Mouse (Mus musculus) spleen, adult 2 months (tissue): ENCODE measurements at regions not wholly inside any gene's neighbourhood (a gene's known extent, or its start where the extent isn't known, plus 50 kb on each side); places are given as distances from the start of the nearest gene placed in this dataset.
A peak's percentile ranks its signal among the peaks of the same experiment; 100 is the strongest.

Source experiments
- DNase-seq, 2 experiments: peaks; one replicate each; pipeline versions ENCODE4 v3.0.0 to v3.0.0-alpha.2; 2012 to 2021; ENCODE audit warnings: low spot score in 2 of 2, low read depth in 1 of 2
- H3K27ac ChIP-seq: fragments of 200-500 bp; 2 replicates; pipeline ENCODE4 v1.5.1; 2012; ENCODE audit warnings: low read length, inconsistent platforms; ENCODE audit not compliant: insufficient read depth
- H3K27me3 ChIP-seq: fragments of 200-500 bp; 2 replicates; pipeline ENCODE4 v1.6.1; 2012; ENCODE audit warnings: mild to moderate bottlenecking, moderate library complexity, low read length, inconsistent platforms; ENCODE audit not compliant: control insufficient read depth, insufficient read depth
- H3K36me3 ChIP-seq: fragments of 200-500 bp; 2 replicates; pipeline ENCODE4 v1.6.1; 2012; ENCODE audit warnings: mild to moderate bottlenecking, low read length, inconsistent platforms; ENCODE audit not compliant: control insufficient read depth, insufficient read depth
- H3K4me1 ChIP-seq: fragments of 200-500 bp; 2 replicates; pipeline ENCODE4 v1.6.1; 2011; ENCODE audit warnings: inconsistent platforms; ENCODE audit not compliant: control insufficient read depth, insufficient read depth, insufficient read length
- H3K4me3 ChIP-seq: fragments of 200-500 bp; 2 replicates; pipeline ENCODE4 v1.5.1; 2011; ENCODE audit warnings: mild to moderate bottlenecking, inconsistent platforms; ENCODE audit not compliant: insufficient read depth, insufficient read length; ENCODE audit errors: extremely low read depth
- CTCF ChIP-seq: fragments of 200-500 bp; IDR thresholded peaks from 2 replicates; pipeline ENCODE4 v1.5.1; 2011; ENCODE audit warnings: mild to moderate bottlenecking, inconsistent platforms; ENCODE audit not compliant: insufficient read depth, insufficient read length, insufficient replicate concordance; ENCODE audit errors: extremely low read depth
- POLR2A ChIP-seq: fragments of 200-500 bp; IDR thresholded peaks from 2 replicates; pipeline ENCODE4 v1.6.1; 2011; ENCODE audit warnings: low read depth, low read length, inconsistent platforms
- WGBS: fragments of 180-500 bp; shearing (Covaris S2); methylation state at CpG from one replicate; pipeline ENCODE4 v1.1.7; 2018; 5-methylcytosine and 5-hydroxymethylcytosine counted together

DNA sequence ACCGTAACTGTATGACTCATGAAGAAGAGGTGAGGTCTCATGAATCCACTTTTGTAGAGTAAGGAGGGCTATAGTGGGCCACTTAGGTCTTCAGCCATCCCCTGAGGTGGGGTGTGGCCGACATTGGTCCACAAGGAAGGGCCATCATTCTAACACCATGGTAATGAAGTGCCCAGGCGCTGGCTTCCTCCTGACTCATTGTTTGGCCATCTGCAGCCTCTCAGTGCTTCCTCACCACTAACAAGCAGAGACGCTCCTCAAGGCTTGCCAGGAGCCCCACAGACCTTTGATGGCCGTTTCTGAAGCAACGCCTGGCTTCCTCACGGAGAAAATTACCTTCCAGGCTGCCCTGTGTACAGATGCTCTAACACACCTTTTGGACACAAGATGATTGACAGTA lies 317.7 kb downstream of the Zfp706 start:
- Histone ChIP-seq H3K27me3 (no peaks in the 10 kb centered on the region), H3K4me1 (peaks cover 5% of the 10 kb centered on the region; the same call in 1 of the 2 replicates)
- WGBS = 88% methylated on average over 7 of the region's 7 CpGs

DNA sequence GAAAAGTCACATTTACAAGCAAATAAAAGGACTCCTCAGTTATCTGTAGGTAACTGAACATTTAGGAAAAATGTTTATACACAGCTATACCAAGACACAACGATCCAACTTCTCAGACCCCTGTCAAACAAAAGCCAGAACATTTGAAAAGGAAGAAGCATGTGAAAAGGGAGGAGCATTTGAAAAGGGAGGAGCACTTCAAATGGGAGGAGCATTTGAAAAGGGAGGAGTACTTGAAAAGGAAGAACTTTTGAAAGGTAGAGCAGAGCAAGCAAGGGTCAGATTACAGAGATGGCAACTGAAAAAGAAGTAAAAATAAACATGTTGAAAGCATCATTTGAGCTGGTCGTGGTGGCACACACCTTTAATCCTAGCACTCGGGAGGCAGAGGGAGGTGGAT lies 318.3 kb downstream of the Zfp706 start:
- Histone ChIP-seq H3K4me3 (no peak overlapping the region), H3K4me1 (peaks cover 5% of the 10 kb centered on the region; the same call in 1 of the 2 replicates), H3K27ac (no peak overlapping the region), H3K27me3 (no peaks in the 10 kb centered on the region), H3K36me3 (no peaks in the 10 kb centered on the region)
- no peak for DNase-seq
- TF ChIP-seq POLR2A = no peak
- TF ChIP-seq CTCF = no peak
- WGBS = 84% methylated on average over 3 of the region's 3 CpGs

More for the DNA sequence above, 317.7 kb downstream of the Zfp706 start:
- Histone ChIP-seq H3K36me3 (no peaks in the 10 kb centered on the region), H3K27ac (no peak overlapping the region), H3K4me3 (no peak overlapping the region)
- TF ChIP-seq POLR2A (no peak), CTCF (no peak)
- no peak for DNase-seq

DNA sequence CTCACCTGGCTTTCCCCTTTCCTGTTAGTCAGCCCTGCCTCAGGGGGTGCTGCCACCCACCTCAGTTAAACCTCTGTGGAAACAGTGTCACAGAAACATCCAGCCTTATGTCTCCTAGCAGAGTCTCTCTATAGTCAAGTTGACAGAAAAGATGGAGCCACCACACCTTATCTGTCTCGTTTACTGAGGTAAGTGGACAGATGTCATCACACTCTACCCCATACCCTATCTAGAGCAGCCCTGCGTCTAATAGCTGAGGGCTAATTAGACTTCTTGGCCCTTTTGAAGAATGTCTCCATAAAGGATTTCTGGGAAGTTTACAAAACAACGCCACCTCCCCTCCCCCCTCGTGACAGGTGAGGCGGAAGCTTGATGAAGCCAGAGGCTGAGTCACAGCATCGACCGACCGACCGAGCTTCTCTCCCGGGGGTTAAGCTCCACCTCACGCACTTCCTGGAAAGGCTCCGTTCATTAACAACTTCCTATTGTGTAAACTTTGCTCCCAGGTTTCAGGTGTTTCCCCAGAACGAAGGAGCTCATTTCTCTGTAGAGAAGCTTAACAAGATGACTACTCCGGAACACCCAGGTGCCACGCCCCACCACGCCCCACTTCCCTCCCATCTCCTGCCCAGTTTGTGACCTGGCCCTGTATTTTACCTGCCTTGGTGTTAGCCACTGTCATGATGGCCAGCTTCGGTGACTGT lies 319.4 kb downstream of the Zfp706 start:
- WGBS = 10% methylated on average over 17 of the region's 17 CpGs
- TF ChIP-seq CTCF = no peak
- no peak for TF ChIP-seq POLR2A
- H3K36me3 ChIP-seq = no peaks in the 10 kb centered on the region
- H3K4me3 ChIP-seq = peak overlapping the region; percentile 2; the same call in 1 of the 2 replicates
- peak in 1 of 2 experiments; percentile 19 for DNase-seq
- no peaks in the 10 kb centered on the region for H3K27me3 ChIP-seq
- H3K4me1 ChIP-seq = peaks cover 5% of the 10 kb centered on the region; the same call in 1 of the 2 replicates
- no peak overlapping the region for H3K27ac ChIP-seq

DNA sequence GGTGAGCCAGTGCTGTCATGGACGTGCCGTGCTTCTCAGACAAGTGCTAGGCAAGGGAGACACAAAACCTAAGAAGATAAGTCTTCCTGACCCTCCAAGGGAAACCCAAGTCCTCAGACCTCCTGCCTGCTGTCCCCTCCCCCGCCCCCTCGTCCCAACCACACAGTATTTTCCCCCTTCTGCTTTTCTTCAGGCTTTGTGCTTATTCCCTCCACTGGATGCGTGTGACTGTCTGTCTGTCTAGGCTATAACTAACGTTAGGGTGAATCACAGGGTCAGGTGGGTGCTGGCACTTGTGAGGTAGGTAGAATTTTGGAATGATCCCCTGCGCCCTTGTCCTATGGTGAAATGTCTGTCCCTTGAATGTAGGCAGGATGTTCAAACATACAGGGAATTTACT lies 322.9 kb downstream of the Zfp706 start:
- 38% methylated on average over 7 of the region's 7 CpGs for WGBS
- no peaks in the 10 kb centered on the region for H3K27me3 ChIP-seq
- no peak for DNase-seq
- H3K4me1 ChIP-seq = peaks cover 5% of the 10 kb centered on the region; the same call in 1 of the 2 replicates
- TF ChIP-seq CTCF (no peak), POLR2A (no peak)
- no peak overlapping the region for H3K4me3 ChIP-seq
- no peaks in the 10 kb centered on the region for H3K36me3 ChIP-seq
- H3K27ac ChIP-seq = no peak overlapping the region

DNA sequence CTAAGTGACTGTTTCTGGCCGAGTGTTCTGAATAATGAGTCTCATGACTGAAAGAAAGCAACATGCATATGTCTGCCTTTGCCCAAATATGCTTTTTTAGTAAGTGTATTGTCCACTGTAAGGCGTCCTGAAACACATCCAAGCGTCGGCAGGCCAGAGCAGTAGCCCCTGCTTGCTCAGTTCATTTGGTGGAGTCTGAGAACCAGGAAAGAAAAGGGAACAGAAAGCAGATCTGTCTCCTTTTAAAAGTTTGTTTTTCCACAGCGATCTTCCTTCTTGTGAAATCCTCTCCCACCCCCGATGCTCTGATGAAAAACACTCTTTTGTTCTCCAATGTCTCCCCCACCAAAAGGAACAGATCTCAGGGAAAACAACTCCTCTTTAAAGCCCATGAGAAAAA lies 324.7 kb downstream of the Zfp706 start:
- DNase-seq = no peak
- 57% methylated on average over 6 of the region's 6 CpGs for WGBS
- Histone ChIP-seq H3K27ac (no peak overlapping the region), H3K4me1 (peaks cover 1% of the 10 kb centered on the region; the same call in 1 of the 2 replicates), H3K36me3 (no peaks in the 10 kb centered on the region), H3K4me3 (no peak overlapping the region), H3K27me3 (no peaks in the 10 kb centered on the region)
- TF ChIP-seq POLR2A = no peak
- no peak for TF ChIP-seq CTCF

DNA sequence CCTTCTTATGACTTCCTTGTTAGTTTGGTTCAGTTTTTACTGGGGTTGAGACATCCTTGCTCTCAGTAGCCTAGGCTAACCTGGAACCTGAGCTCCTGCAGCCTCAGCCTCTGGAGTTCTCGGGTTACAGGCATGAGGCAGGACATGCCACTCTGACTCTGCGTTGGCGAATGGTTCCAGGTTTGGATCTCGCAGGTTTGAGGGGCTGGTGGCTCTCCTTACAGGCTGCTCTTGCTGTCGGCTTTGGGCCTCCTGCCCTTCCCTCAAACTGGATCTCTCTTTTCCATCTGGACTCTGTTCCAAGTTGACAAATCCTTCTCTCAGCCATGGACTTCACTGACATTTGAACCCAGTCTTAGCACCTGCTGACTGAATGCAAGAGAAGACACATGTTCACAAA lies 325.4 kb downstream of the Zfp706 start:
- Histone ChIP-seq H3K27me3 (no peaks in the 10 kb centered on the region), H3K4me3 (no peak overlapping the region), H3K36me3 (no peaks in the 10 kb centered on the region), H3K27ac (no peak overlapping the region), H3K4me1 (no peaks in the 10 kb centered on the region)
- WGBS = 86% methylated on average over 5 of the region's 5 CpGs
- TF ChIP-seq CTCF (no peak), POLR2A (no peak)
- DNase-seq = no peak

DNA sequence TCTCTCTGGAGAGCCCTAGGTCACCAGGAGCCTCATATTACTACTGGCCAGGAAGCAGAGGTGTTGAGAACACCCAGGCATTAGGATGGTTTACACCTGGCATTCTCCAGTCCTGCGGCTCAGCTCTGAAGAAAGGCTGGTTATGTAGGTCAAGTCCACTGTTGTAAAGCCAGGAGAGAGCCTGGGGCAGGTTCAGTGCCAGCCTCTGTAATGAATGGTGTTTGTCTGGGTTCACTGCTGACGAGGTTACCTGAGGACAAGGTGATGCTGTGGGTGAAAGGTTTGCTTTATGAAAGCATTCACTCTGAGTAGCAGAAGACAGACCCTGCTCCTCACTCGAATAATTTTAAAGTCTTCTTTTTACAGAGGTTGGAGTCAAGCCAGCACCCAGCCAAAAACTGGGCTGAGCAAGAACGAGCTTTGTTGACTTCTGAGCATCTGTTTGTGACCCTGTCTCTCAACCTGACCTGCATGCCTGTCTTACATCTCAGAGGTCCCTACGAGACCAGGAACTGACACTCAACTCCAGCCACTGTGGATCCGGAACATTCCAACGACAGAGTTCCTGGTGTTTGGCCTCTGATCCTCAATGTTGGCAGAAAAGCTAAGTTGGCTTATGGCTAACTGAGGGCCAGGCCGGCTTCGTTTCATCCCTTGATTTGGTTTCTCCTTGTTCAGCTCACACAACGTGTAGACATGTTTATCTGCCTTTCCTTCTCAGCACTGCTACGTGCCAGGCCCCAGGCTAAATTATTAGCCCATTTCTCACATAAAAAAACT lies 327.0 kb downstream of the Zfp706 start:
- no peak for DNase-seq
- Histone ChIP-seq H3K4me1 (no peaks in the 10 kb centered on the region), H3K4me3 (no peak overlapping the region), H3K36me3 (no peaks in the 10 kb centered on the region), H3K27me3 (no peaks in the 10 kb centered on the region), H3K27ac (no peak overlapping the region)
- TF ChIP-seq POLR2A = no peak
- no peak for TF ChIP-seq CTCF
- WGBS = 88% methylated on average over 11 of the region's 11 CpGs
